In genomic region chr19:32292782-32293776, GRCm38 (mm10) we compare ENCODE assay signal across 10 mouse cellular contexts.
A peak's percentile ranks its signal among the peaks of the same experiment; 100 is the strongest.
DNase-seq lines count a peak whose midpoint lies in the region; ATAC-seq and TF ChIP-seq lines count a peak whose summit lies in the region.
"Had no signal": no experiment of that assay in that cellular context is flagged by ENCODE, and none has a peak within 500 bp of the region (broad histone marks: within the 10 kb centered on the region; RNA-seq: fewer than 3 reads in every experiment).

No protein-coding gene starts in this region.

- H3K4me2 ChIP-seq in limb, embryonic 14.5 days (replicated peaks; ENCODE audit: low read depth, low read length, severe bottlenecking), result no peak overlapping the region

- DNase-seq in kidney, adult 9 months, result peak; percentile 23
- DNase-seq in kidney, postnatal 14 days, result no peak
- DNase-seq in thymus, postnatal 4 days, result peak; percentile 23
- no peak for DNase-seq in thymus, postnatal 10 days (ENCODE audit: low spot score in 2 of 2)
- no peak for DNase-seq in limb, embryonic 14.5 days (ENCODE audit: low spot score)
- DNase-seq in right cerebral cortex, postnatal 25 days, result no peak
- DNase-seq in adipocyte (ENCODE audit: low spot score), result no peak
- no peak for DNase-seq in urinary bladder, postnatal 14 days (ENCODE audit: low spot score)
- DNase-seq: midbrain, embryonic 14.5 days had no signal

- H3K36me3 ChIP-seq in limb, embryonic 14.5 days (ENCODE audit: control insufficient read depth, insufficient read depth, low read length), result no peaks in the 10 kb centered on the region

- H3K4me3 ChIP-seq in limb, embryonic 14.5 days (replicated peaks; ENCODE audit: low read length), result no peak overlapping the region

- no peak overlapping the region for H3K9ac ChIP-seq in limb, embryonic 14.5 days (ENCODE audit: low read depth, low read length, severe bottlenecking)
- H3K9ac ChIP-seq: forebrain, postnatal 0 days had no signal

- no peaks in the 10 kb centered on the region for H3K9me3 ChIP-seq in limb, embryonic 14.5 days (ENCODE audit: control insufficient read depth, low read length)

- 78% methylated on average over 12 of the region's 12 CpGs for WGBS in limb, embryonic 14.5 days

- H3K27me3 ChIP-seq in limb, embryonic 14.5 days (ENCODE audit: control insufficient read depth, insufficient read depth, low read length), result no peaks in the 10 kb centered on the region

- H3K4me1 ChIP-seq in limb, embryonic 14.5 days (ENCODE audit: control insufficient read depth, insufficient read depth, low read length), result peaks cover 26% of the 10 kb centered on the region

- H3K27ac ChIP-seq in limb, embryonic 14.5 days (replicated peaks; ENCODE audit: low read depth, low read length), result 0 out of 2 replicates have a peak overlapping the region, but pooled peaks have one; percentile 29

- no peak for ATAC-seq in limb, embryonic 14.5 days (ENCODE audit: low FRiP score, low read depth)

- no peak for TF ChIP-seq POLR2A in limb, embryonic 14.5 days (IDR thresholded peaks at IDR 0.05; ENCODE audit: borderline replicate concordance, extremely low read depth, insufficient read depth, insufficient read length)

Comparison
In these comparisons a context has a peak if more than half of its experiments do, and no peak if none do; other contexts are left out.
1. DNase-seq: peak in kidney, adult 9 months (single experiment) and thymus, postnatal 4 days (single experiment); none in kidney, postnatal 14 days (single experiment), thymus, postnatal 10 days (0 of 2), limb, embryonic 14.5 days (single experiment), right cerebral cortex, postnatal 25 days (single experiment), adipocyte (single experiment) and urinary bladder, postnatal 14 days (single experiment).